Mouse (Mus musculus) forebrain, embryonic 15.5 days (tissue): ENCODE data around the gene Zfp81. TPM values are rescaled to one million over a fixed set of nuclear protein-coding genes. Genes with fewer than 3 reads are reported as not detected.
"Not testable (repeated sequence)": the region's sequence is repeated elsewhere in the genome, so short reads cannot be mapped to it uniquely, and the experiment has no call there.

Experiments
- ATAC-seq: fragments of 200-750 bp; cut with Nextera tagmentation; replicated peaks from 2 replicates; pipeline ENCODE4 v1.8.0; 2017; ENCODE audit warnings: mild to moderate bottlenecking, moderate TSS enrichment, moderate library complexity
- H3K27ac ChIP-seq: fragments of 300-500 bp; sonication (generic); replicated peaks from 2 replicates; pipeline ENCODE4 v1.5.1; 2015; ENCODE audit warnings: mild to moderate bottlenecking, inconsistent platforms
- H3K27me3 ChIP-seq: fragments of 300-500 bp; sonication (generic); 2 replicates; pipeline ENCODE4 v1.6.1; 2015; ENCODE audit warnings: inconsistent platforms
- H3K36me3 ChIP-seq: fragments of 300-500 bp; sonication (generic); 2 replicates; pipeline ENCODE4 v1.6.1; 2015; ENCODE audit warnings: mild to moderate bottlenecking, inconsistent platforms
- H3K4me1 ChIP-seq: fragments of 300-500 bp; sonication (generic); 2 replicates; pipeline ENCODE4 v1.6.1; 2015; ENCODE audit warnings: inconsistent platforms
- H3K4me2 ChIP-seq: fragments of 300-500 bp; sonication (generic); replicated peaks from 2 replicates; pipeline ENCODE4 v1.6.1; 2015; ENCODE audit warnings: mild to moderate bottlenecking, inconsistent platforms
- H3K4me3 ChIP-seq: fragments of 300-500 bp; sonication (generic); 2 replicates; pipeline ENCODE4 v1.5.1; 2015; ENCODE audit warnings: mild to moderate bottlenecking, inconsistent platforms
- H3K9ac ChIP-seq: fragments of 300-500 bp; sonication (generic); replicated peaks from 2 replicates; pipeline ENCODE4 v1.6.1; 2015; ENCODE audit warnings: mild to moderate bottlenecking, inconsistent platforms
- H3K9me3 ChIP-seq: fragments of 300-500 bp; sonication (generic); 2 replicates; pipeline ENCODE4 v1.6.1; 2016; ENCODE audit warnings: inconsistent platforms
- WGBS: fragments of 180-500 bp; shearing (Covaris S2); methylation state at CpG from one replicate; pipeline ENCODE4 v1.1.7; 2015; ENCODE audit warnings: mixed read lengths; 5-methylcytosine and 5-hydroxymethylcytosine counted together
- polyA plus RNA-seq: library from polyadenylated mRNA; unstranded; fragments of >200 nt; fragmentation: Nextera tagmentation; extraction: Ambion mirVana; gene quantifications from 2 replicates; pipeline ENCODE4 v1.2.1, GENCODE M21; 2015

Gene Zfp81
- 21.1 and 21.7 TPM in 2 replicates for polyA plus RNA-seq

- H3K36me3 ChIP-seq, result no peaks in the 10 kb centered on the region
- peak; percentile 100 for ATAC-seq
These were observed at the start of gene Zfp81 for GRCm38 (mm10) chr17:33358411-33359384. Gene Zfp81 (minus strand): TSS chr17:33358878.

GRCm38 (mm10) chr17:33394182-33395034, 35.7 kb upstream of the Zfp81 start, which contains the start of gene Zfp101:
Gene Zfp101 (minus strand): TSS chr17:33394641.
- peak within 1 kb of the TSS; percentile 85 for H3K4me3 ChIP-seq
- H3K9me3 ChIP-seq, result no peaks in the 10 kb centered on the region
- peaks cover 12% of the 10 kb centered on the region for H3K4me1 ChIP-seq
- peak within 1 kb of the TSS; percentile 72 for H3K9ac ChIP-seq
- WGBS, result under 1% methylated on average over 44 of the region's 44 CpGs
- no peaks in the 10 kb centered on the region for H3K27me3 ChIP-seq
- no peaks in the 10 kb centered on the region for H3K36me3 ChIP-seq
- peak; percentile 99 for ATAC-seq
- peak within 1 kb of the TSS; percentile 52 for H3K4me2 ChIP-seq
- peak within 1 kb of the TSS; percentile 86 for H3K27ac ChIP-seq

More at GRCm38 (mm10) chr17:33358411-33359384, at the start of gene Zfp81:
- peak within 1 kb of the TSS; percentile 93 for H3K9ac ChIP-seq
- H3K4me1 ChIP-seq, result peaks cover 13% of the 10 kb centered on the region
- H3K27ac ChIP-seq, result peak within 1 kb of the TSS; percentile 94
- whole genome bisulfite sequencing, result 4% methylated on average over 47 of the region's 47 CpGs
- peak within 1 kb of the TSS; percentile 97 for H3K4me3 ChIP-seq
- no peaks in the 10 kb centered on the region for H3K9me3 ChIP-seq
- no peaks in the 10 kb centered on the region for H3K27me3 ChIP-seq
- peak within 1 kb of the TSS; percentile 67 for H3K4me2 ChIP-seq

GRCm38 (mm10) chr17:33392271-33392670, 33.6 kb upstream of the Zfp81 start:
- H3K4me3 ChIP-seq, result no peak overlapping the region
- no peak for ATAC-seq
- H3K4me2 ChIP-seq, result no peak overlapping the region
- WGBS, result 96% methylated on average over 5 of the region's 5 CpGs
- H3K9ac ChIP-seq, result no peak overlapping the region
- H3K27me3 ChIP-seq, result no peaks in the 10 kb centered on the region
- no peaks in the 10 kb centered on the region for H3K36me3 ChIP-seq
- no peak overlapping the region for H3K27ac ChIP-seq
- peaks cover 12% of the 10 kb centered on the region for H3K4me1 ChIP-seq
- no peaks in the 10 kb centered on the region for H3K9me3 ChIP-seq

- no peaks in the 10 kb centered on the region for H3K27me3 ChIP-seq
- H3K4me3 ChIP-seq, result no peak overlapping the region
- no peak overlapping the region for H3K27ac ChIP-seq
- no peak for ATAC-seq
- no peak overlapping the region for H3K9ac ChIP-seq
- H3K4me2 ChIP-seq, result no peak overlapping the region
- H3K9me3 ChIP-seq, result no peaks in the 10 kb centered on the region
- no peaks in the 10 kb centered on the region for H3K4me1 ChIP-seq
- H3K36me3 ChIP-seq, result peaks cover 50% of the 10 kb centered on the region
These were observed 27.0 kb upstream of the Zfp81 start for GRCm38 (mm10) chr17:33385705-33386104.

GRCm38 (mm10) chr17:33372795-33373194, 14.1 kb upstream of the Zfp81 start:
- WGBS, result 94% methylated on average over 3 of the region's 3 CpGs
- no peaks in the 10 kb centered on the region for H3K4me1 ChIP-seq
- H3K27me3 ChIP-seq, result no peaks in the 10 kb centered on the region
- H3K9me3 ChIP-seq, result no peaks in the 10 kb centered on the region
- H3K27ac ChIP-seq, result no peak overlapping the region
- H3K36me3 ChIP-seq, result no peaks in the 10 kb centered on the region
- no peak for ATAC-seq
- no peak overlapping the region for H3K9ac ChIP-seq
- no peak overlapping the region for H3K4me3 ChIP-seq
- H3K4me2 ChIP-seq, result no peak overlapping the region

GRCm38 (mm10) chr17:33352981-33353380, 5.7 kb downstream of the Zfp81 start:
- Histone ChIP-seq H3K9me3 (peaks cover 16% of the 10 kb centered on the region), H3K4me2 (no peak overlapping the region), H3K4me3 (no peak overlapping the region), H3K9ac (no peak overlapping the region), H3K27me3 (no peaks in the 10 kb centered on the region), H3K36me3 (no peaks in the 10 kb centered on the region), H3K27ac (no peak overlapping the region), H3K4me1 (peaks cover 7% of the 10 kb centered on the region)
- WGBS, result 97% methylated on average over 1 of the region's 1 CpGs
- no peak for ATAC-seq

- no CpG with 5 or more reads among the region's 9 CpGs for WGBS
- peak overlapping the region; percentile 8; the same call in 1 of the 2 replicates for H3K4me2 ChIP-seq
- not testable (repeated sequence) for H3K9ac ChIP-seq, H3K9me3 ChIP-seq, ATAC-seq, H3K4me1 ChIP-seq, H3K36me3 ChIP-seq, H3K27ac ChIP-seq, H3K27me3 ChIP-seq, H3K4me3 ChIP-seq
These were observed 68.9 kb downstream of the Zfp81 start for GRCm38 (mm10) chr17:33289876-33290149.

GRCm38 (mm10) chr17:33289039-33289875, 69.4 kb downstream of the Zfp81 start, which contains the start of gene Zfp955b:
Gene Zfp955b (plus strand): TSS chr17:33289544.
- H3K27me3 ChIP-seq, H3K9ac ChIP-seq, H3K4me3 ChIP-seq, H3K9me3 ChIP-seq, H3K4me1 ChIP-seq, H3K27ac ChIP-seq, H3K36me3 ChIP-seq: not testable (repeated sequence)
- ATAC-seq, result peak; percentile 99
- WGBS, result no CpG with 5 or more reads among the region's 25 CpGs
- peak within 1 kb of the TSS; percentile 8; the same call in 1 of the 2 replicates for H3K4me2 ChIP-seq

Other genes starting within 250 kb of the Zfp81 start
- gene Morc2b, start 219.2 kb downstream of the Zfp81 start, polyA plus RNA-seq, result 0.39 and 0.51 TPM in 2 replicates
- gene Olfr55, start 190.4 kb downstream of the Zfp81 start, polyA plus RNA-seq, result 0.04 and 0.08 TPM in 2 replicates
- not detected in 2 replicates for gene Olfr239, start 167.6 kb downstream of the Zfp81 start, polyA plus RNA-seq
- gene Olfr1564, start 137.2 kb downstream of the Zfp81 start, polyA plus RNA-seq, result 0.05 TPM in 1 of 2 replicates, not detected in the other
- 25.6 and 26.2 TPM in 2 replicates for gene Zfp955a, start 103.7 kb downstream of the Zfp81 start, polyA plus RNA-seq
- gene Olfr63, start 94.2 kb downstream of the Zfp81 start, polyA plus RNA-seq, result 0.05 and 0.08 TPM in 2 replicates
- 20.6 and 21.9 TPM in 2 replicates for gene Zfp955b, start 69.3 kb downstream of the Zfp81 start, polyA plus RNA-seq
- 20.2 and 20.6 TPM in 2 replicates for gene Zfp101, start 35.8 kb upstream of the Zfp81 start, polyA plus RNA-seq
- gene Actl9, start 74.0 kb upstream of the Zfp81 start, polyA plus RNA-seq, result not detected in 2 replicates
- 37.8 and 40.7 TPM in 2 replicates for gene Adamts10, start 165.3 kb upstream of the Zfp81 start, polyA plus RNA-seq
- gene Myo1f, start 196.8 kb upstream of the Zfp81 start, polyA plus RNA-seq, result 1.7 and 2.1 TPM in 2 replicates